Mouse (Mus musculus): Measurements from ENCODE around the gene Supt5. TPM values are rescaled to one million over a fixed set of nuclear protein-coding genes. Genes with fewer than 3 reads are reported as not detected.
"Not testable (repeated sequence)": the region's sequence is repeated elsewhere in the genome, so short reads cannot be mapped to it uniquely, and the experiment has no call there.

The Supt5 gene
- total RNA-seq (2021): 100 to 1,000 TPM; 113 to 119 TPM

DNA sequence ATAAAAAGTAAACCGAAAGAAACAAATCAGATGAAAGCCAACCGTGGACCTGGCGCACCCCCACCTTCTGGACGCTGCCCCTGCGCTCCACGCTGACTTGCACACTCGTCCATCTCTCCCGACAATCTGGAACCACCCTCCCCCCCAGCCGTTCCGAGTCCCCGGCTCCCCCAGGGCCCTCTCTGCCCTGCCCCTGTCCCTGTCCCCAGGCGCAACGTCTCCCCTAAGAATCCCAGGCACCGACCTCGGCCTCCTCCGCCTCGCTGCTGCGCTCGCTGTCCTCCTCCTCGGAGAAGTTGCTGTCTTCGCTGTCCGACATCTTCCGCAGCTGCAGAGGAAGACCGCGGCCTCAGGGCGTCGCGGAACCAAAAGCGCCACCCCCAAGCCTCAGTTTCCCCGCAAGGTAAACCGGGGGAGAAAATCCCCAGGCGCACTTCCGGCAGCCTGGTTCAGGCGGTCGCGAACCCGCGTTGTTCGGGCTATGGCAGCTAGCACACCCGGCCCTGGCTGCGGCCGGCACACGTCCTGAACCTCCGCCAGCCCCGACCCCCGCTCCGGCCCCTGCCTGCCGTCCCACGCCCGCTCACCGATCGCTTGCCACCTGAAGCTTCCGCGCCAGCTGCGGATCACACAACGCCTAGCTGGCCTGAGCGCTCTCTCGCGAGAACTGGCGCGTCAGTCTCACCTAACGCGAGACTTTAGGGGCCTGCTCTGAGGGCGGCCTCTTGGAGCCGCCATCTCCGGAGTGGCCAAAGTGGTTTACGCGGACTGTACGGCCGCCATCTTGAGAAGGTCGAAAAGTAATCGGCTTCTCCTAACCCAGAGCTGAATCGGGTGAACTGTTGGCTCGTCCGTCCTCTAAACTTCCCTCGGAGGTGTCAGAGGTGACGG, at the start of gene Supt5:
Supt5 (minus strand) TSS at position 639 of the 891 bp plus-strand sequence.
- intact Hi-C loops (cut with DNase I): no loop called here
- peak; percentile 98 for DNase-seq (ENCODE audit: low spot score in 2 of 2)

DNA sequence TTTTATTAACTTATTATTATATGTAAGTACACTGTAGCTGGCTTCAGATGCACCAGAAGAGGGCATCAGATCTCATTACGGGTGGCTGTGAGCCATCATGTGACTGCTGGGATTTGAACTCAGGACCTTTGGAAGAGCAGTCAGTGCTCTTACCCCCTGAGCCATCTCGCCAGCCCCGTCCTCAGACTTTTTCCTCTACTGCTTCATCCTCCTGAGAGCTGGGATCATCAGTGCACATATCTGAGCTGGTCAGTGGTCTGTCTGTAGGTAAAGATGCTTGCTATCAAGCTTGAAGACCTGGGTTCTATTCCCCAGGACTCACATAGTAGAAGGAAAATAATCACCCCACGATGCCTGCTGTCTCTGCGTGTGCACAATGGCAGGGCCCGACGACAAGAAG, 48.8 kb upstream of the Supt5 start:
- DNase-seq (ENCODE audit: low spot score in 2 of 2): not testable (repeated sequence)
- intact Hi-C loops (cut with DNase I): loop anchor here (5.0 kb wide), 1 partner anchor 75 kb away; the partner anchor contains the start of gene Timm50

DNA sequence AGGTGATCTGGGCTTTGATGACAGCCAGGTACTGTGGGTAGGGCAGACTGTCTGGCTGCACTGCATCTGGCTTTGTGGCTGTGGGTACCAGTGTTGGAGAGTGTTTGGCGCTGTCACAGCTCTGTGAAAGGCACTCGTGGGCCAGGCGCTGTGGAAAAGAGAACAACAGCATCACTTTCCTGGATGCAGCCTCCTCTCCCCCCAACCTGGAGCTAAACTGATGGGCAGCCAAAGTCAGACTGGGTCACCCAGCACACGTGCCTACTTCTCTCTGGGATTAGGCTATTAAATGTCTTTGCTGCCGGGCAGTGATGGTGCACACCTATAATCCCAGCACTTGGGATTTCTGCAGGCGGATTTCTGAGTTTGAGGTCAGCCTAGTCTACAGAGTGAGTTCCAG, 48.3 kb upstream of the Supt5 start:
- not testable (repeated sequence) for DNase-seq (ENCODE audit: low spot score in 2 of 2)
- intact Hi-C loops (cut with DNase I): loop anchor here (1.0 to 5.0 kb wide), 2 partner anchors 14 to 75 kb away; partner anchors contain the start of gene Timm50

DNA sequence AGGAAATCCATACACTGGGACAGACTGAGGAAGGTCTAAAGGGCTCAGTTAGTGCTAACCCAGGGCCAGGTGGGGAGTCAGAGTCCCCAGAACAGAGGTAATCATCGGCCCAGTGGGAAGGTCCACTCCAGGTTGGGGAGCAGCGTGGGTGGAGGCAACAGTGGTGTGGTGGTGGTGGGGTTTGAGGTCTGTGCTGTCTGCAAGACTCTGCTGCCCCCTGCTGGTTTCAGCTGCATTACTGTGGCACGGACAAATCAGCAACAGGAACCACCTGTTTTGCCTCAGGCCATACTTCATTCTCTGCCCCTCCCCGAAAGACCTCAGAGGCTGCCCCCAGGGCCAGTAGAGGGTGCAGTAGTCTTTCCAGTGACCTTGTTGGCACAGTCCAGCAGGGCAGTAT, 47.9 kb upstream of the Supt5 start:
- peak; percentile 74 to 79 for DNase-seq (ENCODE audit: low spot score in 2 of 2)
- intact Hi-C loops (cut with DNase I): loop anchor here (1.0 to 5.0 kb wide), 2 partner anchors 13 to 74 kb away; partner anchors contain the start of gene Timm50

DNA sequence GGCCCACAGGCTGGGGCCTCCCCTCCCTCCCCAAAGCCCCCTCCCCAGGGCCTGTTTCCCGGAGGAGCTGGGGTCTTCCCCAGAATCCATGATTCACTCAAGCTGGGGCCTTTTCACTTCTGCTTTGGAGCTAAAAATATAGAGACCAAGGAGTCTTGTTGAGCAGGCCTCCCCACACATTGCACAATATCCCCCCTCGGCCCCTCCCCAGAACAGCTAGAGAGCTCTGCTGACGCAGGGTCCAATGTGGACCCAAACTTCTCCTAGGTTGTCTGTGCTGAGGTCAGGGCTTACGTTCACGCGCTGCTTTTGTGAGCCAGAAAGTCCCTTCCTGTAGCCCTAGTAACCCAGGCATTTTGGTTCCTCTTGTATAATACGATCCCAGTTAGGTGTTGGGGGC, 47.5 kb upstream of the Supt5 start:
- intact Hi-C loops (cut with DNase I): loop anchor here (1.0 to 5.0 kb wide), 2 partner anchors 13 to 74 kb away; partner anchors contain the start of gene Timm50
- peak in 1 of 2 experiments; percentile 56 for DNase-seq (ENCODE audit: low spot score in 2 of 2)

DNA sequence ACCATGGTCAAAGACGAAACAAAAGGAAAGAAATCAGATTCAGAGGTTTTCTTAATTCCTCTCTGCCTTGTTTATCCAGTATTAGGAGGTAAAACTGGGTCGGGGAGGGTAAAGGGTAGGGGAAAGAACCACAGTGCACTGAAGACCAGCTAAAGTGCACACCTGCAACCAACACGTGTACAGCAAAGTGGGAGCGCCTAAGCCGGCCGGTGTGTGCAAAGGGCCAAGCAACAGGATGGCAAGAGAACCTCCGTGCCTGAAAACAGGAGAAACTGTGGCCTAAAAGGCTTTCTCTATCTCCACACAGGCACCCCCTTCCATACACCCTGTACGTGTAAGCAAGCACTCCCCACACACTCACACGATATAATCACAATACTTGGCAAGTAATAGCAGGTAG, 46.6 kb upstream of the Supt5 start:
- intact Hi-C loops (cut with DNase I): loop anchor here (5.0 kb wide), 1 partner anchor 73 kb away; the partner anchor contains the start of gene Timm50
- no peak for DNase-seq (ENCODE audit: low spot score in 2 of 2)

DNA sequence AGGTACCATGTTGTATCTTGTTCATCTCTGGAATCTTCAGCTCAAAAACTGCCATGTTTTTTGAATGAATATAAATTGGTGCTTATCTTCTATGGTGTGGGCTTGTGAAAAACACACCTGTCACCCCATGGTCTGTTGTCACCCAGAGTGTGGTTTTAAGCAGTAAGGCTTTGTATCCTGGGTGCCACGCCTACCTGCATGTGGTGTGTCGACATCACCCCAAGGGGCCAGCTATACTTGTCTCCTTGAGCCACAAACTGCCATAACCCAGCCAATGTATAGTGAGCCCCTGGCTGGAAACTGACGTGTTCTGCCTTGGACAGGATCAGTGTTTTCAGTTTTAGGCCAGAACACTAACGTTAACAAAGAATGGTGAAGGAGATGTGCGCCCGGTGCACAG, 45.6 kb upstream of the Supt5 start:
- no peak for DNase-seq (ENCODE audit: low spot score in 2 of 2)
- intact Hi-C loops (cut with DNase I): no loop called here

DNA sequence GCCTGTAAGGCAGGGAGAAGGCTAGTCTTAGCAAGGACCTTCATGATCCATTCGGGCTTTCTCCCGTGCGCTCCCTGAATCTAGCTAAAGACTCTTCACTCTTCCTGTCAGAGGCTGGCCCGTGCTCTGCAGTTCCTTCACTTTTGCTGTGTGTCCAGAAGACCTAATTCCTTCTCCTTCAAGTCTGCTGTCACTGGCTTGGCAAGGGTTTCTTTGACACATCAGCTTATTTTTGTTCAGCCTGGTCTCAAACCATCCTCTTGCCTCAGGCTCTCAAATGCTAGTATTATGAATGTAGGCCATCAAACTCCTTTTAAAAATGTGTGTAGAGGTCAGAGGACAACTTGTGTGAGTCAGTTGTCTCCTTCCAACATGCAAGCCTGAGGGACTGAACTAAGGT, 45.1 kb upstream of the Supt5 start:
- DNase-seq (ENCODE audit: low spot score in 2 of 2): no peak
- intact Hi-C loops (cut with DNase I): no loop called here

DNA sequence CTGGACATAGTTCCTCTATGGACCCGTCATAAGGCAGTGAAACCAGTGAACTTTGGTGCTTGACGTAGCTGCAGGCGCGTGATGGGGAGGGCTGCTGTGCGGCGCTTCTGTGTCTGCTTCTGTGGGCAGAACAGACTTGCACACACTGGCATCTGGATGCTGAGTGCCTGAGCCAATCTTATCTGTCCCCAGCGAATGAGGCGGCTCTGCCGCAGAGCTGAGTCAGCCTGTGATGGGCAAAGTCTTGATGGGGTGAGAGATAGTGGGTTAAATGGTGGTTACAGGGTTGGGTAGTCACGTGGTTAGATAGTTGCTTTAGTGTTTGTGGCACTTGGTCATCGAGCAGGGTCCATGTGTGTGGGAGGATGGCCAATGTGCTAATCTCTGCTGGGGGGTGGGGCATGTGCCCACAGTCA, 44.4 kb upstream of the Supt5 start:
- DNase-seq (ENCODE audit: low spot score in 2 of 2): peak; percentile 72 to 90
- intact Hi-C loops (cut with DNase I): no loop called here

DNA sequence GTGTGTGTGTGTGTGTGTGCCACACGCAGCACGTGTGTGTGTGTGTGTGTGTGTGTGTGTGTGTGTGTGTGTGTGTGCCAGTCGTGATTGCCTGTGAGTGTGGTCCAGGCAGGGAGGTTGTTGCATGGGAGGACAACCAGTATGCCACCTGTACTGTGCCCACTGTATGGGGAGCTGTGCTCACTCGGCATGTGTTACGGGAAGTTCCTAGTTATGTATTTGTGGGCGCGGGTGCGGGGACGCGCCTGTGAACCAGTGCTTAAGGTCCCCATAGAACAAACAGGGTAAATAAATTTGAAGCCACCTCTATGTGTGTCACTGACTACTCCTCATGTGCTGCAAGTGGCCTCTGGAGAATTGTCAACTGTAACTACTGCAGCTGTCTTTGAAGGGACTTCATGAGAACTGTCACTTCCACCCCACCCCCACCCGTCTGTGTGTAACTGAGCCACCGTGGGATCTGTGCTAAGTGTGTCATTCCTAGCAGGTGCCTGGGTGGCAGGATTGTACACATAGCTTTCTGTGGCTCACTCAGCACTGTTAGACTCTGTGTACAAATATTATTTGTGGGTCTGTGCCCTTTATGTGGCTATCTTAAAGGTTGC, 43.9 kb upstream of the Supt5 start:
- no peak for DNase-seq (ENCODE audit: low spot score in 2 of 2)
- intact Hi-C loops (cut with DNase I): no loop called here

DNA sequence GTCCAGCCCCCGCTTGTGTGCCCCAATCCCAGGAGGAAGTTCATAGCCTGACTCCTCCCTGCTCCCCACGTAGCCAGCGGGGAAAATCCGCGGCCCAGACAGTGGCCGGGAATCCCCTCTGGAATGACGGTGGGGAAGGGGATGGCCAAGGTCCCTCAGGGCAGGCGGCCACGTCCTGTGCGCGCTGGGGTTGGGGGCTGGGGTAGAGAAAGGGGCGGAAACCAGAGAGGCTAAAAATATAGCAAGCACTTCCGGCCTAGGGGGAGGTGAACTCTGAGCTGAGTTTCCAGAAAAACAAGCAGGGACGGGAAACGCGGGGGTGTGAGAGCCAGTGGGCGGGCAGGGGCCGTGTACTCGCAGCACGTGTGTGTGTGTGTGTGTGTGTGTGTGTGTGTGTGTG, 43.4 kb upstream of the Supt5 start:
- intact Hi-C loops (cut with DNase I): no loop called here
- peak in 1 of 2 experiments; percentile 59 for DNase-seq (ENCODE audit: low spot score in 2 of 2)

DNA sequence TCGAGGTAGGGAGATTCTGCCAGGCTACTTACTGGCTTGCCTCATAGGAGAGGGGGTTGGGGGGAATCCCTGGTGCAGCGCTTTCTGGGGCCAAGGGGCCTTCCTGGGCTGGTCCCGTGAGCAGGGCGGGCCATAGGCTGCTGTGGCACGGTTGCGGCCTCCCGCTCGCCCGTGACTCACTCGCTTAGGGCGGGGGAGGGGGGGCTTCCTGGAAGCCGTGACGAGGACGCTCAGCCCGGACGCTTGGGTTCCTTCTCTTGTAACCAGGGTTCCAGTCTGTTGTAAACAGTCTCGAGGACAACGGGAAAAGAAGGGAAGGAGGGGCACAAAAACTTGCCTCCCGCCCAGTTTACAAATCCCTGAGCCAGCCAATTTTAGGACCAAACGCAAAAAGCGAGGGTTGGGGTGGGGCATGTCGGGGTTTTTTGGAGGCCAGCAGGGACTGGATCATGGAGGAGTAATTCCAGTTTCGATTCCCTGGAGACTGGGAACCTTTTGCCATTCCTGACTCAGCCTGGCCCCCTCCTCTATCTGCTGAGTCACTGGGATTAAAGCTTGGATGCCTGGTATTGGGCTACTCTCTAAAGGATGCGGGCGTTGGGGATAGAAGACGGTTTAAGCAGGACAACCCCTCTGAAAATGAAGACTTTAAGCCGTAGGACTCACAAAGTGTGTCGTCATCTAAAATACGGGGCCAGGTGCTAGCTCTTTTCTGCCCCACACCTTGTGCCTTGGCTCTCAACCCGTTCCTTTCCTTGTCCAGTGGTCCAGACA, 42.7 kb upstream of the Supt5 start:
- intact Hi-C loops (cut with DNase I): no loop called here
- DNase-seq (ENCODE audit: low spot score in 2 of 2): no peak

DNA sequence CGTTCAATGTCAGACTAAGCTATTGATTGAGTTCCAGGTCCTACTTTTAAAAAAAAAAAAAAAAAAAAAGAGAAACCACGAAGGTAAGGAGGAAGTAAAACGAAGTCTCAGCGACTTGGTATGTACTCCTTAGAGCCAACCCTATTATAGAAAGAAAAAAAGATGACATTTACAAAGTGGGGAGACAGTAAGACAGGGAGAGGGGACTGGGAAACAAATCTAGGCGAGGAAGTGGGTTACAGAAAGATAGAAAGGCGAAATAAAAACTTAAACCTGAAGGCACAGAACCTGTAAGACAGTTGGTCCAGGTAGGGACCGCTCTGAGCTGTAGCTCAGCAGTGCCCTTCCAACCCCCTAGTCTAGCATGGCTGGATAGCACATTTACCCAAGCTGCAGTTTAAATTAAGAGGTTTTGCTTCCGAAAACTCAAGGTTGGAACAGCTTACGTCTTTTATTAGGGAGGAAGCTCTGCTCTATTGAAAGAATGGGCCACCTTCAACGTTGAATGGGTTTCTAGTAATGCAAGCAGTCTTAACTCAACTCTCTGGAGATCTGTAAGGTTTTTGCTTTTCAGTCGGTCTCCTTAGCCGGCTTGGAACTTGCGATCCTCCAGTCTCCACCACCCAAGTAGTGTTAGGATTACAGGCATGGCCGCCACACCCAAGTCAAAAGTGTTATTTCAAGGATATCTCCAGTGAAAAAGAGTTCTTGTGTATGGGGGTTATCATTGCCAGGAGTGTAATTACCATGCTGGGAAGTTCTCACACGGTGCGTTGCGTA, 41.9 kb upstream of the Supt5 start, which contains the start of gene Zfp36:
Zfp36 (minus strand) TSS at position 17 of the 780 bp plus-strand sequence.
- intact Hi-C loops (cut with DNase I): no loop called here
- no peak for DNase-seq (ENCODE audit: low spot score in 2 of 2)

DNA sequence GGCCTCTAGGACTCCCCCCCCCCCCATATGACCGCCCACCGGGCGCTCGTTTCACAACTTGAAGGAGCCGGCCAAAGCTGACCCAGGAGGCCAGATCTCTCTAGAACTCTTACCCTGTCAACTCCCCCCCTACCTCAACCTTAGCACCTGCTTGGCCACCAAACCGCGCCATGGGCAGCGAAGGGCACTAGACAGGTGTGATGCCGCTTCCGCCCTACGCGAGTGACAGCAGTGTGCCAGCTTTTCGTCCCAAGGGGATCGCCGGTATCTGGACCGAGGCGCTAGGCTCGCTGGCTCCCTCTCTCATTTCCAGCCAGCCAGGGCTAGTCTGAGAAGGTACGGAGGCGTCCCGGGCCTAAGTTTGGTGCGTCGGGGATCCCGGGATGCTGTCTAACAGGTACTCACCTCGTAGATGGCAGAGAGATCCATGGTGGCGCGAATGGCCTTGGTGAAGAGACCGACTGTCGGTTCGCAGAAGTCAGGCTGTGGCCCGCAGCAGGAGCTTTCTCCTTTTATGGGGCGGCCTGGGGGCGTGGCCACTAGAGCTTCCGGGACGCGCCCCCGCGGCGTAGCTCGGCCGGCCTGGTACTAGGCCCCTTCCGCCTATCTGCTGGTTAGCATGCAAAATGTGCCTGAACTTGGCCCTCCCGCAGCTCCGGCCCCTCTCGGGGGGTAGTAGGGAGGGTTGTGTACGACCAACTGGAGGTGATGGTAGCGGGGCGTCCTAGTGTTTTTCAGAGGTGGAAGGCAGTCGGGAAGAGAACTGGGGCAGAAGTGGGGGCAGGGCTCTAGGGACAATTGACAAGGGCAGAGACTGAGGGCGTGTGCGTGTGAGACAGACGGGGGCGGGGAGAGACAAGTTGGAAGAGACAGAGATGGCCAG, 40.5 kb upstream of the Supt5 start:
- DNase-seq (ENCODE audit: low spot score in 2 of 2): peak; percentile 79 to 82
- intact Hi-C loops (cut with DNase I): no loop called here

DNA sequence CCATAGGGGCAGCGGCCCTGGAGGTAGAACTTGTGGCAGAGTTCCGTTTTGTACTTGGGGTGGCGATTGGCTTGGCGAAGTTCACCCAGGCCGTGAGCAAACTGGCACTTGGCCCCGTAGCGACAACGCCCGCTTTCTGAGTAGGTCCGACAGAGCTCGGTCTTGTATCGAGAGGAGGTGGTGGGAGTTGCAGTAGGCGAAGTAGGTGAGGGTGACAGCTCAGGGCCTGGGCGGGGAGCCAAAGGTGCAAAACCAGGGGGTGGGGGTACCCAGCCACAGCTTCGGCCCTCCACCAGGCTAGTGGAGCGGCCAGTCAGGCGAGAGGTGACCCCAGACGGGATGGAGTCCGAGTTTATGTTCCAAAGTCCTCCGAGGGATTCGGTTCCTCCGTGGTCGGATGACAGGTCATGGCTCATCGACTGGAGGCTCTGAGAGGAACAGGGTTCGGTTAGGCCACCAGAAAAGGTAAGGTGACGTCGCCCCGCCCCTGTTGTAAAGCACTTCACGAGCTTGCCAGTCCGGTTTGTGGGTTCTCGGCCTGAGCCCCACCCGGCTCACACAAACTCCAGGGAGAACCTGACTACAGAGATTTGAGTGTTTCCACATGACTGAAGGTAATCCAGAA, 39.6 kb upstream of the Supt5 start:
- DNase-seq (ENCODE audit: low spot score in 2 of 2): no peak
- intact Hi-C loops (cut with DNase I): no loop called here

DNA sequence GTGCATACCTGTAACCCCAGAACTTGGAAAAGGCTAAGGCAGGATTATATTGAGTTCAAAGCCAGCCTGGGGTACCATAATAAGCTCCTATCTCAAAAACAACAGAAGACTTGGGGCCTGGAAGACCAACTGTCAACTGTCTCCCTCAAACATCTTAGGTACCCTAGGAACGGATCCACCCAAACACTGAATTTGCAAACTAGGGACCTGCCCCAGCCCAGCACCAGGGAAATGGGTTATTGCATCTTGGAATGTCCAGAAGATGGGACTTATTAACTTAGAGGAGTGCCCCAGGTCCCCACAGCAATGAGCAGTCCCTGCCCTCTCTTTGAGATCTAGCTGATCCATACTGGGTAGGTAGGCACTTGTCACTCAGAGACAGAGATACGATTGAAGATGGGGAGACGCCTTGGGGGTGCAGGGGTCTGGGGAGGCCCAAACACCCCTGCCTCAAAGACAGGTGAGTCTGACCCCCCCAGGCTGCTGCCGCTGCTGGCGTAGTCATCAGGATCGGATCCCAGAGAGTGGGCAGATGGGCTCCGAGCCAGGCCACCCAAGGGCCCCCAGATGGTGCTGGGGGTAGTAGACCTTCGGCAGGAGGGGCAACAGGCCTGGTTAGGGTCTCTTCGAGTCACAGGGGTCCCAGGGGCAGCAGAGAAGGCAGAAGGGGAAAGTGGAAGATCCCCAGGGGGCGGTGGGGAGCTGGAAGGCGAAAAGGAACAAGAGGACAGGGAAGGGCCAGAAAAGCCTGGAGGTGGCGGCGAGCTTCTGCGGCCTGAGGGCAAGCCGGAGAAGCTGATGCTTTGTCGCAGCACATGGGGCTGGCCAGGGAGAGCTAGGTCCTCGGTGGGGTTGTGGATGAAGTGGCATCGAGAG, 38.9 kb upstream of the Supt5 start:
- intact Hi-C loops (cut with DNase I): no loop called here
- no peak for DNase-seq (ENCODE audit: low spot score in 2 of 2)

All from left cerebral cortex, postnatal 25 days (tissue).